10 mouse cellular contexts compared by ENCODE assay signal in the genomic region with DNA sequence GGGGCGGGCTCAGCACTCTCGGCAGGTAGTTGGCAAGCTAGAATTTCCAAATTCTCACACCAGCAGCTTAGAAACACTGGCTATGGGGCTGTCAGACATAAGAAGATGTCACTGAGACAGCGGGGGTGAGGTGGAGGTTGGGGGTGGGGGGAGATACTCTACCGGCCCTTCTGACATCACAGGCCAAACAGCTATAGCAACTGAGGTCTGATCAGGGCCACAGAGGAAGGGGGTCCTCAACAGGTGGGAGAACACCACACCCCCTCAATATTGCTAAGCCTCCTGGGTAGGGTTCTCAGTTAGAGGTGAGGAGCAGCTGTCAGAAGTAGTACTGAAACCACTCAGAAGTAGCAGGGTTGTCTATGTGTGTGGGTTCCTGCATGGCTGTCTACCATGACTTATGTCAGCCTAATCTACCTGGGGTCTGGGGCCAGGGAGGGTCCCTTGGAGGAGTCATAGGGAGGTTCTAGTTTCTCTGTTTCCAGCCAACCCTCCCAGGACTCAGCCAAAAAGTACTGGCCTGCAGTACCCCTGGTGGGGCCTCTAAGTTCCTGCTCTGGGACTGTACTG. TPM values are rescaled to one million over a fixed set of nuclear protein-coding genes. Genes with fewer than 3 reads are reported as not detected.
DNase-seq lines count a peak whose midpoint lies in the region; ATAC-seq and TF ChIP-seq lines count a peak whose summit lies in the region.
"Had no signal": no experiment of that assay in that cellular context is flagged by ENCODE, and none has a peak within 500 bp of the region (broad histone marks: within the 10 kb centered on the region; RNA-seq: fewer than 3 reads in every experiment).

No protein-coding gene starts in this region.

- peak overlapping the region; percentile 13 for H3K4me2 ChIP-seq in hindbrain, embryonic 12.5 days (replicated peaks)
- H3K4me2 ChIP-seq in hindbrain, embryonic 11.5 days (replicated peaks; ENCODE audit: low read depth, low read length): no peak overlapping the region; the same call in 1 of the 2 replicates
- H3K4me2 ChIP-seq in limb, embryonic 15.5 days: 0 out of 2 replicates have a peak overlapping the region, but pooled peaks have one; percentile 97
- H3K4me2 ChIP-seq: liver, embryonic 15.5 days had no signal

- WGBS in hindbrain, embryonic 12.5 days: 93% methylated on average over 4 of the region's 4 CpGs
- 91% methylated on average over 4 of the region's 4 CpGs for WGBS in hindbrain, embryonic 11.5 days
- 85% methylated on average over 4 of the region's 4 CpGs for WGBS in embryonic facial prominence, embryonic 10.5 days
- whole genome bisulfite sequencing in limb, embryonic 15.5 days: 82% methylated on average over 4 of the region's 4 CpGs

- DNase-seq in hindbrain, embryonic 11.5 days (ENCODE audit: low spot score): no peak
- DNase-seq in embryonic facial prominence, embryonic 10.5 days (ENCODE audit: low spot score): no peak
- DNase-seq in embryo, embryonic 10 days (ENCODE audit: low spot score): no peak
- no peak for DNase-seq in Muller cell, postnatal 12 days (ENCODE audit: inconsistent ontology term)
- DNase-seq: thymus, postnatal 25 days had no signal

- no peaks in the 10 kb centered on the region for H3K9me3 ChIP-seq in hindbrain, embryonic 12.5 days (replicated peaks)
- H3K9me3 ChIP-seq in hindbrain, embryonic 11.5 days (ENCODE audit: control insufficient read depth, low read length): no peaks in the 10 kb centered on the region
- H3K9me3 ChIP-seq in embryonic facial prominence, embryonic 10.5 days: no peaks in the 10 kb centered on the region
- H3K9me3 ChIP-seq in limb, embryonic 15.5 days: no peaks in the 10 kb centered on the region
- H3K9me3 ChIP-seq: liver, embryonic 15.5 days; megakaryocyte, embryonic 14.5 days had no signal

- H3K79me2 ChIP-seq in C2C12 (ENCODE audit: control insufficient read depth, insufficient read depth): peaks cover 68% of the 10 kb centered on the region

- no peak overlapping the region for H3K4me3 ChIP-seq in hindbrain, embryonic 12.5 days
- no peak overlapping the region for H3K4me3 ChIP-seq in hindbrain, embryonic 11.5 days (ENCODE audit: low read depth, low read length)
- peak overlapping the region; percentile 89 for H3K4me3 ChIP-seq in C2C12 (ENCODE audit: insufficient read depth, poor library complexity, severe bottlenecking)
- peak overlapping the region; percentile 16; the same call in 1 of the 2 replicates for H3K4me3 ChIP-seq in embryonic facial prominence, embryonic 10.5 days
- H3K4me3 ChIP-seq in limb, embryonic 15.5 days: no peak overlapping the region
- H3K4me3 ChIP-seq: liver, embryonic 15.5 days; megakaryocyte, embryonic 14.5 days had no signal

- TF ChIP-seq CTCF in C2C12 (IDR thresholded peaks at IDR 0.05; ENCODE audit: control insufficient read depth, insufficient read depth, insufficient read length): no peak

- H3K27ac ChIP-seq in hindbrain, embryonic 12.5 days: no peak overlapping the region
- H3K27ac ChIP-seq in hindbrain, embryonic 11.5 days (ENCODE audit: low read depth, low read length): no peak overlapping the region
- 0 out of 2 replicates have a peak overlapping the region, but pooled peaks have one; percentile 40 for H3K27ac ChIP-seq in embryonic facial prominence, embryonic 10.5 days (replicated peaks)
- no peak overlapping the region for H3K27ac ChIP-seq in limb, embryonic 15.5 days
- H3K27ac ChIP-seq: liver, embryonic 15.5 days had no signal

- peaks cover 48% of the 10 kb centered on the region for H3K4me1 ChIP-seq in hindbrain, embryonic 12.5 days
- H3K4me1 ChIP-seq in hindbrain, embryonic 11.5 days (replicated peaks; ENCODE audit: control insufficient read depth, insufficient read depth, low read length): peaks cover 13% of the 10 kb centered on the region; the same call in 1 of the 2 replicates
- peaks cover 64% of the 10 kb centered on the region for H3K4me1 ChIP-seq in embryonic facial prominence, embryonic 10.5 days
- H3K4me1 ChIP-seq in limb, embryonic 15.5 days: peaks cover 51% of the 10 kb centered on the region

- H3K27me3 ChIP-seq in hindbrain, embryonic 12.5 days: peaks cover 24% of the 10 kb centered on the region
- peaks cover 3% of the 10 kb centered on the region; the same call in 1 of the 2 replicates for H3K27me3 ChIP-seq in hindbrain, embryonic 11.5 days (ENCODE audit: control insufficient read depth, insufficient read depth, low read length)
- no peaks in the 10 kb centered on the region for H3K27me3 ChIP-seq in C2C12 (ENCODE audit: control insufficient read depth, insufficient read depth, insufficient read length)
- H3K27me3 ChIP-seq in embryonic facial prominence, embryonic 10.5 days (replicated peaks; ENCODE audit: low read depth, poor library complexity, severe bottlenecking): no peaks in the 10 kb centered on the region
- H3K27me3 ChIP-seq in limb, embryonic 15.5 days: no peaks in the 10 kb centered on the region

- peaks cover 35% of the 10 kb centered on the region; the same call in 1 of the 2 replicates for H3K36me3 ChIP-seq in hindbrain, embryonic 12.5 days
- peaks cover 8% of the 10 kb centered on the region for H3K36me3 ChIP-seq in hindbrain, embryonic 11.5 days (ENCODE audit: control insufficient read depth, insufficient read depth, low read length)
- peaks cover 59% of the 10 kb centered on the region for H3K36me3 ChIP-seq in C2C12 (ENCODE audit: control insufficient read depth, insufficient read depth)
- H3K36me3 ChIP-seq in embryonic facial prominence, embryonic 10.5 days (replicated peaks): peaks cover 65% of the 10 kb centered on the region
- peaks cover 55% of the 10 kb centered on the region for H3K36me3 ChIP-seq in limb, embryonic 15.5 days

- ATAC-seq in hindbrain, embryonic 12.5 days (ENCODE audit: low FRiP score): no peak
- no peak for ATAC-seq in hindbrain, embryonic 11.5 days (ENCODE audit: low FRiP score)
- no peak for ATAC-seq in limb, embryonic 15.5 days (ENCODE audit: insufficient number of reproducible peaks, low FRiP score, low TSS enrichment, low read depth)

- 0 out of 2 replicates have a peak overlapping the region, but pooled peaks have one; percentile 10 for H3K9ac ChIP-seq in hindbrain, embryonic 12.5 days
- no peak overlapping the region for H3K9ac ChIP-seq in hindbrain, embryonic 11.5 days (ENCODE audit: low read depth, low read length)
- H3K9ac ChIP-seq in limb, embryonic 15.5 days: no peak overlapping the region
- H3K9ac ChIP-seq: liver, embryonic 15.5 days had no signal

- peaks cover 48% of the 10 kb centered on the region for H3K79me3 ChIP-seq in C2C12 (ENCODE audit: low read depth)

- H3ac ChIP-seq in C2C12 (ENCODE audit: control insufficient read depth, insufficient read length, low read depth): peak overlapping the region; percentile 33

TF ChIP-seq in C2C12, 6 proteins besides CTCF, POLR2A, EP300 and RAD21:
- TF ChIP-seq USF1 (IDR thresholded peaks at IDR 0.05; ENCODE audit: low read depth) (no peak), CEBPB (IDR thresholded peaks at IDR 0.05; ENCODE audit: low read depth) (no peak), MYOD1 (IDR thresholded peaks at IDR 0.05; ENCODE audit: control insufficient read depth, insufficient read length, low read depth) (no peak), MAX (IDR thresholded peaks at IDR 0.05) (no peak), FOSL1 (IDR thresholded peaks at IDR 0.05; ENCODE audit: insufficient read depth, low read length, poor library complexity, severe bottlenecking) (no peak), MYOG (IDR thresholded peaks at IDR 0.05; ENCODE audit: control insufficient read depth, extremely low read depth, insufficient read length) (no peak)
TF ChIP-seq in C2C12: peak in this region for 0.

RNA-seq across cellular contexts. Expression of a gene that starts 3.3 kb away (rescaled TPM):
- polyA plus RNA-seq in hindbrain, embryonic 12.5 days (2016; fragmentation: Nextera tagmentation; extraction: Ambion mirVana): 123 and 128 TPM in 2 replicates
- 185 and 200 TPM in 2 replicates for polyA plus RNA-seq in hindbrain, embryonic 11.5 days (2014; fragmentation: Nextera tagmentation; extraction: Ambion mirVana)
- 196 TPM for polyA plus RNA-seq in C2C12 (2012; fragmentation: generic; extraction: Trizol)
- 191 and 194 TPM in 2 replicates for polyA plus RNA-seq in embryonic facial prominence, embryonic 10.5 days (2016; fragmentation: Nextera tagmentation; extraction: Ambion mirVana)
- 129 TPM in 2 replicates for polyA plus RNA-seq in limb, embryonic 15.5 days (2015; fragmentation: Nextera tagmentation; extraction: Ambion mirVana)

RNA-seq across cellular contexts. Expression of a gene that starts 21.5 kb away (rescaled TPM):
- polyA plus RNA-seq in hindbrain, embryonic 12.5 days (2016; fragmentation: Nextera tagmentation; extraction: Ambion mirVana): 28.2 and 34.1 TPM in 2 replicates
- polyA plus RNA-seq in hindbrain, embryonic 11.5 days (2014; fragmentation: Nextera tagmentation; extraction: Ambion mirVana): 27.3 and 28.9 TPM in 2 replicates
- 13.5 TPM for polyA plus RNA-seq in C2C12 (2012; fragmentation: generic; extraction: Trizol)
- polyA plus RNA-seq in embryonic facial prominence, embryonic 10.5 days (2016; fragmentation: Nextera tagmentation; extraction: Ambion mirVana): 25.4 and 26.0 TPM in 2 replicates
- polyA plus RNA-seq in limb, embryonic 15.5 days (2015; fragmentation: Nextera tagmentation; extraction: Ambion mirVana): 27.9 and 28.1 TPM in 2 replicates

RNA-seq across cellular contexts. Expression of a gene that starts 40.1 kb away (rescaled TPM):
- polyA plus RNA-seq in hindbrain, embryonic 12.5 days (2016; fragmentation: Nextera tagmentation; extraction: Ambion mirVana): 62.0 and 66.7 TPM in 2 replicates
- 60.2 and 68.2 TPM in 2 replicates for polyA plus RNA-seq in hindbrain, embryonic 11.5 days (2014; fragmentation: Nextera tagmentation; extraction: Ambion mirVana)
- polyA plus RNA-seq in C2C12 (2012; fragmentation: generic; extraction: Trizol): 0.02 TPM
- 17.5 and 19.7 TPM in 2 replicates for polyA plus RNA-seq in embryonic facial prominence, embryonic 10.5 days (2016; fragmentation: Nextera tagmentation; extraction: Ambion mirVana)
- polyA plus RNA-seq in limb, embryonic 15.5 days (2015; fragmentation: Nextera tagmentation; extraction: Ambion mirVana): not detected in 2 replicates
- polyA plus RNA-seq: liver, embryonic 15.5 days had no signal

Comparison
In these comparisons a context has a peak if more than half of its experiments do, and no peak if none do; other contexts are left out.
1. H3K4me3 ChIP-seq: peak in C2C12 (single experiment) and embryonic facial prominence, embryonic 10.5 days (single experiment); none in hindbrain, embryonic 12.5 days (single experiment), hindbrain, embryonic 11.5 days (single experiment) and limb, embryonic 15.5 days (single experiment).
2. RNA of a gene that starts 40.1 kb away (polyA plus RNA-seq): 60.2 to 68.2 TPM in hindbrain, embryonic 11.5 days, 62.0 to 66.7 TPM in hindbrain, embryonic 12.5 days and 17.5 to 19.7 TPM in embryonic facial prominence, embryonic 10.5 days; 0.02 TPM in C2C12 (single experiment) and not detected in limb, embryonic 15.5 days; every median in the first group is over 10 times any median in the second.